Mouse (Mus musculus): ENCODE results near the gene Plekhh2.

DNA sequence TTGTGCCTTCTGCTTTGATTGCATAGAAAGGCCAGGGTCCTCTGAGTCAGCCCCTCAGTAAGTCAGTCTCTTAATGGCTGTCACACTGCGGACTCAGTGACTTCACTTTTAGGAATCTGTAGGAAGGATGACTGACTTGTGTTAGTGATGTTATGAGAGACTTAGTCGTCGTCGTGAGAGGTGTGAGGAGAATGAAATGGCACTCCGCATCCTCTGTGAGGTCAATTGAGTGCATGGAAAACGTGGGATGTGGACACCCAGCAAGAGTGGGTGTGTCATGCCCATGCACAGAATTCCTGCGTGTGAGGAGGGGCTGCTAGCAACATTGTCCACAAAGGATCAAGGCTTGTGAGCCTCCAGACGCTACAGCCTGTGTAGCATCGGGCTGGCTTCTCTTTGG, 116.9 kb downstream of the Plekhh2 start:
- no peak for TF ChIP-seq CTCF (conservative IDR thresholded peaks at IDR 0.05 in 1 of 2, IDR thresholded peaks at IDR 0.05 in 1 of 2; ENCODE audit: low read depth in 2 of 2, low read length in 2 of 2)
- no peak for TF ChIP-seq HCFC1 (IDR thresholded peaks at IDR 0.05; ENCODE audit: low read depth, low read length)
- TF ChIP-seq RAD21 (IDR thresholded peaks at IDR 0.05; ENCODE audit: low read depth, low read length) = no peak
